Mouse (Mus musculus) limb, embryonic 14.5 days (tissue): ENCODE measurements around the gene Cdkn1c. TPM values are rescaled to one million over a fixed set of nuclear protein-coding genes. Genes with fewer than 3 reads are reported as not detected.

Source experiments
- ATAC-seq: fragments of 200-750 bp; cut with Nextera tagmentation; 2 replicates; pipeline ENCODE4 v1.8.0; 2017; ENCODE audit warnings: low read depth, moderate number of reproducible peaks, moderate TSS enrichment; ENCODE audit not compliant: low FRiP score
- DNase-seq: peaks from one replicate; pipeline ENCODE4 v3.0.0-alpha.2; 2015; ENCODE audit warnings: low spot score
- H3K27ac ChIP-seq: fragments of 300-500 bp; sonication (generic); replicated peaks from 2 replicates; pipeline ENCODE4 v1.5.1; 2014; ENCODE audit warnings: low read depth, mild to moderate bottlenecking, low read length, moderate library complexity, mixed read lengths
- H3K27me3 ChIP-seq: fragments of 300-500 bp; sonication (generic); 2 replicates; pipeline ENCODE4 v1.6.1; 2014; ENCODE audit warnings: low read length, mixed read lengths; ENCODE audit not compliant: control insufficient read depth, insufficient read depth
- H3K36me3 ChIP-seq: fragments of 300-500 bp; sonication (generic); 2 replicates; pipeline ENCODE4 v1.6.1; 2014; ENCODE audit warnings: mild to moderate bottlenecking, low read length, moderate library complexity, mixed read lengths; ENCODE audit not compliant: control insufficient read depth, insufficient read depth
- H3K4me1 ChIP-seq: fragments of 300-500 bp; sonication (generic); 2 replicates; pipeline ENCODE4 v1.6.1; 2014; ENCODE audit warnings: antibody characterized with exemption, low read length, mixed read lengths; ENCODE audit not compliant: control insufficient read depth, insufficient read depth
- H3K4me2 ChIP-seq: fragments of 300-500 bp; sonication (generic); replicated peaks from 2 replicates; pipeline ENCODE4 v1.6.1; 2014; ENCODE audit warnings: low read depth, mild to moderate bottlenecking, low read length, moderate library complexity; ENCODE audit not compliant: severe bottlenecking
- H3K4me3 ChIP-seq: fragments of 300-500 bp; sonication (generic); replicated peaks from 2 replicates; pipeline ENCODE4 v1.5.1; 2014; ENCODE audit warnings: low read length
- H3K9ac ChIP-seq: fragments of 300-500 bp; sonication (generic); 2 replicates; pipeline ENCODE4 v1.6.1; 2014; ENCODE audit warnings: mild to moderate bottlenecking, low read depth, low read length, moderate library complexity; ENCODE audit not compliant: severe bottlenecking
- H3K9me3 ChIP-seq: fragments of 300-500 bp; sonication (generic); 2 replicates; pipeline ENCODE4 v1.6.1; 2016; ENCODE audit warnings: low read length; ENCODE audit not compliant: control insufficient read depth
- POLR2A ChIP-seq: fragments of 200-500 bp; IDR thresholded peaks from 2 replicates; pipeline ENCODE4 v1.8.0; 2012; ENCODE audit warnings: inconsistent platforms, mild to moderate bottlenecking, moderate library complexity, borderline replicate concordance; ENCODE audit not compliant: insufficient read depth, insufficient read length; ENCODE audit errors: extremely low read depth
- WGBS: fragments of 180-500 bp; shearing (Covaris S2); extraction: QIAGEN DNeasy Blood & Tissue Kit; methylation state at CpG from one replicate; pipeline ENCODE4 v1.1.7; 2014; 5-methylcytosine and 5-hydroxymethylcytosine counted together
- polyA plus RNA-seq, 2 experiments: library from polyadenylated mRNA; depleted of rRNA in 1 of 2; stranded (reverse) in 1 of 2; unstranded in 1 of 2; fragments of >200 nt; fragmentation: Nextera tagmentation in 1 of 2; extraction: Ambion mirVana in 1 of 2; gene quantifications; 2 replicates each; pipeline versions ENCODE4 v1.2.1 to v1.2.3; 2012 to 2014

Cdkn1c gene
- polyA plus RNA-seq, 2 experiments = 1,240 to 2,200 TPM

- TF ChIP-seq POLR2A = no peak
- Histone ChIP-seq H3K9ac (no peak overlapping the region), H3K4me3 (no peak overlapping the region), H3K9me3 (no peaks in the 10 kb centered on the region), H3K36me3 (no peaks in the 10 kb centered on the region), H3K4me2 (no peak overlapping the region), H3K4me1 (peaks cover 6% of the 10 kb centered on the region), H3K27ac (no peak overlapping the region), H3K27me3 (no peaks in the 10 kb centered on the region)
- DNase-seq (no peak), ATAC-seq (no peak)
- 46% methylated on average over 7 of the region's 7 CpGs for WGBS
Observed at GRCm38 (mm10) chr7:143433331-143433730, 27.5 kb downstream of the Cdkn1c start.

GRCm38 (mm10) chr7:143432631-143433030 is 28.2 kb downstream of the Cdkn1c start:
- Histone ChIP-seq H3K4me1 (peaks cover 3% of the 10 kb centered on the region; the same call in 1 of the 2 replicates), H3K36me3 (no peaks in the 10 kb centered on the region), H3K27ac (no peak overlapping the region), H3K9ac (no peak overlapping the region), H3K4me2 (no peak overlapping the region), H3K4me3 (no peak overlapping the region), H3K27me3 (no peaks in the 10 kb centered on the region), H3K9me3 (no peaks in the 10 kb centered on the region)
- no peak for TF ChIP-seq POLR2A
- DNase-seq (no peak), ATAC-seq (no peak)
- WGBS = 83% methylated on average over 1 of the region's 1 CpGs

- TF ChIP-seq POLR2A = no peak
- Histone ChIP-seq H3K27me3 (no peaks in the 10 kb centered on the region), H3K4me1 (no peaks in the 10 kb centered on the region), H3K4me3 (no peak overlapping the region), H3K9me3 (no peaks in the 10 kb centered on the region), H3K36me3 (no peaks in the 10 kb centered on the region), H3K27ac (no peak overlapping the region), H3K4me2 (no peak overlapping the region), H3K9ac (no peak overlapping the region)
- WGBS = 78% methylated on average over 2 of the region's 2 CpGs
- ATAC-seq (no peak), DNase-seq (no peak)
Observed at GRCm38 (mm10) chr7:143428814-143429499, 31.9 kb downstream of the Cdkn1c start.

- H3K27me3 ChIP-seq = no peaks in the 10 kb centered on the region
- DNase-seq (no peak), ATAC-seq (no peak)
- no peaks in the 10 kb centered on the region for H3K9me3 ChIP-seq
- no peak overlapping the region for H3K9ac ChIP-seq
- no peaks in the 10 kb centered on the region for H3K4me1 ChIP-seq
- H3K27ac ChIP-seq = no peak overlapping the region
- H3K4me3 ChIP-seq = no peak overlapping the region
- no peak overlapping the region for H3K4me2 ChIP-seq
- WGBS = 69% methylated on average over 23 of the region's 23 CpGs
- H3K36me3 ChIP-seq = no peaks in the 10 kb centered on the region
- TF ChIP-seq POLR2A = no peak
Observed at GRCm38 (mm10) chr7:143428142-143428813, 32.6 kb downstream of the Cdkn1c start.

- no peak overlapping the region for H3K9ac ChIP-seq
- TF ChIP-seq POLR2A = no peak
- no peaks in the 10 kb centered on the region for H3K9me3 ChIP-seq
- no peak for ATAC-seq
- DNase-seq = no peak
- H3K4me3 ChIP-seq = no peak overlapping the region
- no peaks in the 10 kb centered on the region for H3K36me3 ChIP-seq
- WGBS = 70% methylated on average over 4 of the region's 4 CpGs
- peaks cover 16% of the 10 kb centered on the region for H3K4me1 ChIP-seq
- H3K27me3 ChIP-seq = no peaks in the 10 kb centered on the region
- H3K27ac ChIP-seq = no peak overlapping the region
- H3K4me2 ChIP-seq = no peak overlapping the region
Observed at GRCm38 (mm10) chr7:143419585-143420160, 41.2 kb downstream of the Cdkn1c start.
